Mouse (Mus musculus) spleen, postnatal 10 days (tissue): ENCODE data around the gene Eif2b4.
"Not testable (repeated sequence)": the region's sequence is repeated elsewhere in the genome, so short reads cannot be mapped to it uniquely, and the experiment has no call there.

Experiments
- DNase-seq, 2 experiments: peaks; one replicate each; pipeline ENCODE4 v3.0.0; 2021 to 2022; ENCODE audit warnings: low spot score in 2 of 2

Eif2b4 gene

DNA sequence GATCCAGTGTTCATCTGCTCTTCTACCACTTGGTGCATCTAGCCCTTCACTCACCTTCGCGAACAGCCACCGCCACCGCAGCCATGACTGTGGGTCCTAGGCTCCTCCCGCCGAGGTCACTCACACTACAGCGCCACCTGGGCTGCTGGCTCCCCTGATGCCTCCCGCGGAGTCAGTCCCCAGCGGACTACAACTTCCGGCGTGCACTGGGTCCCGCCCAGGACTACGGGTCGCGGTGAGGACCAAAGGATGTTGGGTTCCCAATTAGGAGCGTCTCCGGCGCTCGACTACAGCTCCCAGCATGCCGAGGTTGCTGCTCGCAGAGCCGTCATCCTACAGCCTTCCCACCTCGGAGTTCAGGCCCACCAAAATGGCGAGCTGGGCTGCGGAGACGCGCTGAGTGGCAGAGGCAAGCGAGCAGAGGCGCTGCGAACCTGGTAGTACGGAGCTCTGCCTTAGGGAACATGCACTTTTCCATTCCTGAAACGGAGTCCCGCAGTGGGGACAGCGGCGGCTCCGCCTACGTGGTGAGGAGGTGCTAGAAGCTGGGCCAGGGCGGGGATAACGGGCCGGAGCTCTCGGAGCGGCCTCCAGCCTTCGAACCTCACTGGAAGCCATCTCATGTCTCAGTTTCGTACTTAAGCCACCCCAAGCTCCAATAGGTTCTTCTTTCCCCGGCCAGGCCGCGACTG is at the start of gene Eif2b4, which contains the start of gene Snx17:
TSS of gene Eif2b4 (minus strand) at position 492 of the 692 bp plus-strand sequence.
TSS of gene Snx17 (plus strand) at position 289 of the 692 bp plus-strand sequence.
- peak; percentile 99 for DNase-seq

DNA sequence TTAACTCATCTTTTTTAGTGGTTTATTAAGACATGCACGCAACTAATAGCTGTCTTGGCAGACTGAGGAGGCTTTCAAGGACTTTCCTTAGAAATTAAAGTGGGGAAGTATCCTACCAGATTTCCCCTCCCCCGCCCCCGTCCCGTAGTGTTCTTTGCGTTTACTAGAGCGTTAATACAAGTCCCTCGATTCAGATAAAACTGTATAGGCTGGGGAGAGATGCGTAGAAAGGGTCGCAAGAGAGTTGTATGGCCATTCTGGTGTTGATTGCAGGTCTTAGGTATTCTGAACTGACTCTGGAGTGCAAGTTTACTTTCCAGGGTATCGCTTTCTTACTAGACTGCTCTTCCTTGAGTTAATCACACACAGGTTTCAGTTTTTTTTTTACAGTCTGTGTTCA is 49.0 kb upstream of the Eif2b4 start:
- no peak for DNase-seq

DNA sequence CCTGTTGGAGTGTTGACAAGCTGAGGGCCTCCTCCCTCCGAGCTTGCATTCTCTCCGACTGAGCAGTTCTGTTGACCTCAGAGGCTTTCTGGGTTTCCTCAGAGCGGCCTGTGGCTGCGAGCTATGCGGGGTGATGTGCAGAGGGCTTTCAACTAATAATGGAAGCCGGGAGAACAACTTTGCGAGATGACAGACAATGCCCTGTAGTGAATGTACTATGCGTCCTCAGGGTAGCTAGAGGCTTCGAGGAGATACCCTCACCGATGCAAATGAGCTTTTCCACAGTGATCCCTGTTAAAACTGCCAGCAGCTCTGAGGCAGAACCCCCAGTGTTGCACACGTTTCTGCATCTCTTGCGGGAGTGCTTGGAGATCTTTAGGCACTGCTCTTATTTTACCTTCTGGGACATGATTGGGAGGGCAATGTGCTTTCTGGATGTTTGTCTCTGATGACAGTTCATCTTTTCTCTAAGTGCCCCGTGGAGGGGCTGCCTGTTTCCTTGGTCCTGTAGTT is 48.3 kb upstream of the Eif2b4 start:
- no peak for DNase-seq

DNA sequence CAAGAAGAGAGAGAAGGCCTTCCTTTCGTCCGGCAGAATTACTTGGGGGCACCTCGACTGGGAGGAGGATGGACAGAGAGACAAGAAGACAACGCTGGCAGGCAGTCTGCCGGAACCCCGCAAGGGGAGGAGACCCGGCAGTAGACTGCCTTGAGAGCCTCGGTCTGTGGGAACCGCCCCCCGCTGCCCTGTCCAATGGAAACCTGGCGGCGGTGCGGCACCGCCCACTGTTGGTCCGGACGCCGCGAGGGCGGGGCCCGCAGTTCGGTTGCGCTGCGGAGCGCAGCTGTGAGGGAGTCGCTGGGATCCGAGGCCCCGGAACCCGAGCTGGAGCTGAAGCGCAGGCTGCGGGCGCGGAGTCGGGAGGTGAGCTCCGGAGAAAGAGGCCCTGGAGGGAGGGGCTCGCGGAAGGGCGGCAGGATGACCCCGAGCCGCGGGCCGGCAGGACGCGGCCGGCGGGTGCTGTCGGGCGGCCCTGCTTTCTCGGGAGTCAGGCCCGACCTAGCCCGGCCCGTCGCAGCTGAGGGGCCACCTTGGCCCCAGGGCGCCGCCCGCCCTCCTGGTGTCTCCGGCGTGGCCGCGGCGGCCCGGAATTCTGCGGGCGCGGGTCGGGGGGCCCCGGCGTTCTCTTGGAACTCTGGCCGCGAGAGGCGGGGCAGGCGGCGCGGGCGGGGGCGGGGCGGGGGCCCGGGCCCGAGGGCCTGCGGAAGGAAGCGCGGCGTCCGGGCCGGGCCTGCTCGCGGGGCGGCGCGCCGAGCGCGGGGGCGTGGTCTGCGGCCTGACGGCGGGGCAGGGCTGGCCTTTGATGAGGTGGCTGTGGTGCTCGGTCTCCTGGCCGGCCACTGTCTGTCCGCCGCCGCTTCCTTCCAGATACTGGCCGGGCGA is 47.6 kb upstream of the Eif2b4 start, which contains the start of the genes Nrbp1 and Gm9970:
TSS of gene Nrbp1 (plus strand) at position 228 of the 885 bp plus-strand sequence.
TSS of gene Gm9970 (minus strand) at position 596 of the 885 bp plus-strand sequence.
- peak; percentile 92 to 97 for DNase-seq

DNA sequence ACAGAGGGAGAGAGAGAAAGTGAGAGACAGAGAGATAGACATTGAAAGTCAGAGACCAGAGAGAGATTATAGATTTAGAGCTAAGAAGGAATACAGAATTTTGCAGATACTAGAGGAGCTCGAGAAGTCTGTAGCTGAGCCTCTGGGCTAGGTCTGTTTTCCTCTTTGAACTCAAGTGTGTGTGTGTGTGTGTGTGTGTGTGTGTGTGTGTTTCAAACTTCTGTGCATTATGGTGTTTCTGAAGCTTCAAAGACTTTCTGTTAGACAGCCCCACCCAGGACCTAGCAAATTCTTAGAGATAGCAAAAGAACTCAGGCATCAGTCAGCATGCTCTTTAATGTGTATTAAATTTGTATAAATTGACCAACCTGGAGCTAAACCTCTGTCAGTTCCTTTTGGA is 33.4 kb upstream of the Eif2b4 start:
- no peak for DNase-seq

DNA sequence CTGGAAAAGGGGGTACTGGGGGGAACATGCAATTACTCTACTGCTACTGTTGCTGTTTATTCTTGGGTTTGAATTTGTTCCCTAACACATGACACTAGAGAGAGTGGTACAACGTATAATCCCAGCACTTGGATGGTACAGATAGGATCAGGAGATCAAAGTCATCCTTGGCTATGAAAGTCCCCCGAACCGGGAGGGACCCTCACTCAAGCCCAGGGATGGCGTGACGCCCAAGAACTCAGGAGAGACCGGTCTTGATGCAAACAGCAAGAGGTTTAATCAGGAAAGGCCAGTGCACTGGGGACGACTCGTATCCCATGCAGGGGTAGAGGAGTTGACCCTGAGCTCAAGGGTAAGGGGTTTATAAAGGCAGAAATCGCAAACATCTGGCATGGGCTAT is 29.5 kb upstream of the Eif2b4 start:
- DNase-seq: no peak

DNA sequence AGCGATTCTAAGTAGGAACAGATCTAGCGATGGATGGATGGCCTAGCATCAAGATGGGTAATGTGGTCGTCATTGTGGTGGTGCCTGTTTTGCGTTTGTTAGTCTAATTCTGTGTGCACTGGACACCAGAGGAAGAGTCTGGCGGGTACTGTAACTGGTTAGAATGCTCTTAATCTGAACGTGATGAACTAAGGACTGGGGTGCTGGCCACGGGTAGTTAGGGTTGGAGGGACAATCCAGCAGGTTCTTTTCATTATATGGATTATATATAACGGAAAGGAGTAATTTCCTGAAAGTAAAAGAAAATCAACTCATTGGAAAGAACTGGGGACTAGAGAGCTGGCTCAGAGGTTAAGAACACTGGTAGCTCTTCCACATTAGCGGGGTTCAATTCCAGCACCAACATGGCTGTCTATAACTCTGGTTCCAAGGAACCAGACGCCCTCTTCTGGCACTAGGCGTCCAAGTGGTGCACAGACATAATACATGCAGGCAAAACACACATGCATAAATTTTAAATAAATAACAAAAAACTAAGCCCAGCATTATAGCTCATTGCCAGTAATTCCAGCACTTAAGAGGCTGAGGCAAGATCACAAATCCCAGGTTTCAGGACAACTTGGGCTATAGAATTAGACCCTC is 28.2 kb upstream of the Eif2b4 start:
- DNase-seq: peak in 1 of 2 experiments; percentile 69

DNA sequence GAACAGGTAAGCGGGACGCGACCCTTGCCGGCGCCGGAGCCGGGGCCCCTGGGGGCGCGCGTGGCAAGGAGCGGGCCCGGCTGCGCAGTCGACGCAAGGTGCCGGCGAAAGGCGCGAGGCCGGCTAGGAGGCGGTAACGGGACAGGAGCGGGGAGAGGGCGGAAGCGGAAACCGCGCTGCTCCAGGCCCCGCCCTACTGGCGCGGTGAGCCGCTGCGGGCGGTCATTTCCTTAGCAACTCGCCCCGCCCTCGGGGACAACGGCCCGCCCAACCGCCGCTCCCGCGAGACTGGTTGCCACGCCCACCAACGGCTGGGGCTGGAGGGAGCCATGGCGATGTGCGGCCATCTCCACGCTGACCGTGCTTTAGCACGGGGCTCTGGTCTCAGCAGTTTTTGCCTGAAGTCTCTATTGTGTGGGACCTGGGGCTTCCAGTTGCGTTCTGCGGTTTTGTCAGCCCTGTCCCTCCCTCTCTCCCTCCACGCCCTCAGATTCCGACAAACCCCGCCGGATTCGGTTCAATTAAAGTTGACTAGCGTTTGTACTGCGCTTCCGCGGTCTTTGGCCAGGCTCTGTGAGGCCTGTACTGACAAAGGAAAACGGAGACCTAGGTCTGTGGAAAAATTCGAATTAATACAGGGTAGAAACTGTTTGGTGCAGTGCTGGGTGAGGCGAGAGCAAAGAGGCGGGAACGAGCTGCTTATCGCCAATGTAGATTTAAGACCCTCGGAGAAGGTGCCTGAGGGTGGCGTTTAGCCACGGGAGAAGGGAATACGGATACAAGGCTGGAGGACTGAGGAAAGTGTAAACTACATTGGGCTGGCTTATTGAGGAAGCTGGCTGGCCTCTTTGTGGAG is 27.4 kb upstream of the Eif2b4 start, which contains the start of gene Ppm1g:
TSS of gene Ppm1g (minus strand) at position 240 of the 856 bp plus-strand sequence.
- peak; percentile 99 for DNase-seq

DNA sequence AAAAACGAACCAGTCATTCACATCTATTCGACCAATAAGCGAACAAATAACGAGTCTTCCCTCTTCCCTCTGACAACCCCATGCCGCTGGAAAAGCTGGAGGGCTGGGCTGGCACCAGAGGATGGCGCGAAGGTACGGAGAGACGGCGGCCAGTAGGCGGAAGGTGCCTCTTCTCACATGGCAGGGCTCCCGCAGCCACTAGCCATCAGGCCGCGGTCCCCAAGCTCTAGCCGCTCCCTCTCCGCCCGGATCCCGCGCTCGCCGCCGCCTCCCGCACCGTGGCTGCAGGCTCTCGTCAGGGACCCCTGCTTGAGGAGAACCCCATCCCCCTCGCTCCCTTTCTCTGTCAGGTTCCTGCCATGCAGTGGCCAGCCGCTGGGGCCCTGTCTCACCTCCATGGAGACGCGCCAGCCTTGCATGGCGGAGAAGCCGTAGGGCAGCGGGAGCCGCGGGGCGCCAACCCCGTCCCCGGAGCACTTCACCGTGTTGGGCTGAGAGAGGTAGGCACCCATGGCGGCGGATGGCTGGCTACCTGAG is 26.7 kb upstream of the Eif2b4 start:
- no peak for DNase-seq

DNA sequence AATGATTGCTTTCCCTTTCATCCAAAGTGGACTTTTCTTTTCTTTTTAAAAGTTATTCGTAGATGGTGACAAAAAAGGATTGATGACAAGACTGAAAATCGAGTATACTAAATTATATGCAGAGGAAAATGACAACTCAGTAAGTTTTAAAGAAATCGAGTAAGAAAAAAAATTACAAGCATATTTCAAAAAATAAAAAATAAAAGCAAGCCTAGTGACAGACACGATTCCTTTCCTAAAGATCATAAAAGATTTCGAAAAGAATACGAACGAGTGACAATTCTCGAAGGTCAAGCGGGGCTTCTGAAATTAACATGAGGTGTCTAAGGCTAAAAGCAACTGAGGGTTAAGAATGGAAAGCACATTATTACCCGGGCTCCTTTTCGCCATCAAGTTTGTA is 26.2 kb upstream of the Eif2b4 start:
- no peak for DNase-seq

DNA sequence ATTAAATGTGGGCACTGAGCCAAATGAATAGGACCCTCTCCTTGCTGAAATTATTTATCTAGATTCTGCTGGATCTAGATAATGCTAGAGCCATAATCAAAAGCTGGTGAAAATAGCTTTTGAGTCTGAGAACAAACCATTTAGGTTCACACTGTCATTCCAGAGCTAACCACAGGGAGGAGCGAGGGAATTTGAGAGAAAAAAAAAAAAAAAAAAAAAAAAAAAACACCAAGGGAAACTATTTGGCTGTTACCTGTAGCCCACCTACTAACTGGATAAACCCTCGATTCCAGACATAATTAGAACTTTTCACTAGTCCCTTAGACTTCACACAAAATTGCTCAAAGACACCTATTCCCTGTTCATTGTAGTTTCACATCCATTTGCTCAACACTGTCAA is 25.8 kb upstream of the Eif2b4 start:
- peak in 1 of 2 experiments; percentile 52 for DNase-seq

DNA sequence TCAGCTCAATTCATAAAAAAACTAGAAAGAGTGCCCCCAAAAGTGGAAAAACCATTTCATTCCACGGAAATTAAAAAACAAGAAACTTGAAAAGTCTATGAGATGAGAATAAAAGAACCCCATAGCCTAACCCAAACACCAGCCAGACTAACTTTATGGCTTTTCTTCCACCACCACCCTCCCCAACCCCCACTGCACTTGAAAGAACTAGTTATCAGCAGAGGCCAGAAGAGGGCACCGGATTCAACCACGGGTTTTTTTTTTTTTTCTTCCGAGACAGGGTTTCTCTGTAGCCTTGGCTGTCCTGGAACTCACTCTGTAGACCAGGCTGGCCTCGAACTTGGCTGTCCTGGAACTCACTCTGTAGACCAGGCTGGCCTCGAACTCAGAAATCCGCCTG is 25.1 kb upstream of the Eif2b4 start:
- peak in 1 of 2 experiments; percentile 72 for DNase-seq

DNA sequence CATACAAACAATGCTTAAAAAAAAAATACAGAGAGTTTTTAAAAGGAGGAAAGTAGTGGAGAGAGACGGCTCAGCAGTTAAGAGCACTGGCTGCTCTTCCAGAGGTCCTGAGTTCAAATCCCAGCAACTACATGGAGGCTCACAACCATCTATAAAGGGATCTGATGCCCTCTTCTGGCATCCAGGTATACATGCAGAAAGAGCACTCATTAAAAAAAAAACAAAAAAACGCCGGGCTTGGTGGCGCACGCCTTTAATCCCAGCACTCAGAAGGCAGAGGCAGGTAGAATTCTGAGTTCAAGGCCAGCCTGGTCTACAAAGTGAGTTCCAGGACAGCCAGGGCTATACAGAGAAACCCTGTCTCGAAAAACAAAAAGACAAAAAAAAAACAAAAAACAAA is 23.3 kb upstream of the Eif2b4 start:
- not testable (repeated sequence) for DNase-seq

DNA sequence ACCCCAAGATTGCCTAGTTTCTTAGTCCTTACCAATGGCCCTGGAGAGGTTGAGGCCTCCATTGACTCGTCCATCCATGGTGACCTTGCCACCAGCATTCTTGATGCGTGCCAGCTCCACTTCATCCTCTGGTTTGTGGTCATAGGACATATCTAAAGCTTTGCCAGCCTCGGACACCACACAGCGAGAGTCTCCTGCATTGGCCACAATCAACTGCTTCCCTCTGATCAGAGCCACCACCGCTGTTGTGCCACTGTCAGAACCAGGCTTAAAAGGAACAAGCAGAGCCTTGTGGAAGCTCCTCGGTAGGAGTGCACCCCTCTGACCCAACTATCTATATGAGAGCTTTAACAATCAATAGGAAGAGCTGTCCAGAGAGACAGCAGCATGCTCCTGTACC is 11.2 kb upstream of the Eif2b4 start:
- no peak for DNase-seq

DNA sequence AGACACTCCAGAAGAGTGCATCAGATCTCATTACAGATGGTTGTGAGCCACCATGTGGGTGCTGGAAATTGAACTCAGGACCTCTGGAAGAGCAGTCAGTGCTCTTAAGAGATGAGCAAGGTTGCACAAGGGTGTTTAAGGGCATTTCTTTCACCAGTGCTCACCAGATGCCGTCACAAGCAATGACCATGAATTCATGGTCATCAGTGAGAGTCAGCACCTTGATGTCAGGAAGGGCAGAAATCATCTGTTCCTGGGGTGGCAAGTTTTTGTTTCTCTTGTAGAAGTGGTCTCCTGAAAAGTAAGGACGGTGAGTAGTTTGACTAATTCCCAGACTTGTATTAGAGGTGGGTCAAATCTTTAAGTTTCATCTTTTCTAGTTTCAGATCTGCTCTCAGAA is 10.6 kb upstream of the Eif2b4 start:
- DNase-seq: no peak

DNA sequence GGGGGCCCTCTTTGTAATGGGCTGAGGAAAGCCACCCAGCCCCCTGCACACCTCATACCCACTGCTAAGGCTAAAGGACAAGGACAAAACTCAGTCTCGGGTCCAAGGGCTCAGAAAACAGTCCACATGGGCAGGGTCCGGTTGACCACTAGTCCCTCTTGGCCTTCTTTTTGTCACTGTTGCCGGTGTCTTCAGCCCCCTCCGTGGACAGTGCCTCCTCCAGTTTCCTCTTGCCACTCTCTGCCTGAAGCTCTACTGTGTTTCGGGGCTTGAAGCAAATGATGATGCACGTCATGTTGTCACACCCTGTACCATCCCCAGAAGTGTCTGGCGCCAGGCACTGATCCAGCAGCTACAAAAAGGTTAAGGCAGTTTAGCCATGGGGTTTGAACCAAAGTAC is 9.7 kb upstream of the Eif2b4 start:
- DNase-seq: no peak

DNA sequence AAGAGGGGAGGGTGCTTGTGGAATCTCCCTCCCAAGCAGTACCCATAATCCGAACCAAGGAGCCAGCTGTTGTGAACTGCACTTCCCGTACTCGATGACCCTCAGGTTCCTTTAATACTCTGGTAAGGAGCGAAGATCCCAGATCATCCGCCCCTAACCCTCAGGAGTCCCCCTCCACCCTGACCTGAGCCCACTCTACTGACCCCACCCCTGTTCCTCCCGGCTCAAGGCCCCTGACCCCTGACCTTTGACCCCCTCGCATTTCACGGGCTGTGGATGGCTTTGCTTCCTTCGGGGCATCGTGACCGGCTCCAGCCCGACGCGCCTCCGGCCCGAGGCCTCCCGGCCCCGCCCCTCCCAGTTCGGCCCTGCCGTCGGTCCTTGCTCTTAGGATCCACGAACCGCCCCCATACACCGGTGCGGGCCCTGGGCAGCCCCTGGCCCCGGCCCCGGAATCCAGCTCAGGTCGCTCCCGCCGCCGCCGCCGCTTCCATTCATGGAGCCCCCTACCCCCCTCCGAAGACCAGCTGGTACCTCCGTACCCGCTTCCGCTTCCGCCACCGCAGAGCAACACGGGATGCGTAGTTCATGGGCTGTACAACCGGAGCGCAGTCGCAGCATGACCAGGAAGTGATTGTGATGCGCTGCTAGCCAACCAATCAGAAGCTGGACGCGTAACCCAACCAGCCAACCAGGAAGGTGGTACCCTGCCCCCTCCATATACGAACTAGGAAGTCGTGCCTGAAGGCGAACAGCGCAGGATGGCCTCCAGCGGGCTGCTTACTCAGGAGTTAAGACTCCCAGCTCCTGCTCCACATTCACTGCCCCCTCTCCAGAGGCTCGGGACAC is 8.7 kb upstream of the Eif2b4 start, which contains the start of gene Zfp513:
TSS of gene Zfp513 (minus strand) at position 562 of the 849 bp plus-strand sequence.
- DNase-seq: peak; percentile 85 to 94

DNA sequence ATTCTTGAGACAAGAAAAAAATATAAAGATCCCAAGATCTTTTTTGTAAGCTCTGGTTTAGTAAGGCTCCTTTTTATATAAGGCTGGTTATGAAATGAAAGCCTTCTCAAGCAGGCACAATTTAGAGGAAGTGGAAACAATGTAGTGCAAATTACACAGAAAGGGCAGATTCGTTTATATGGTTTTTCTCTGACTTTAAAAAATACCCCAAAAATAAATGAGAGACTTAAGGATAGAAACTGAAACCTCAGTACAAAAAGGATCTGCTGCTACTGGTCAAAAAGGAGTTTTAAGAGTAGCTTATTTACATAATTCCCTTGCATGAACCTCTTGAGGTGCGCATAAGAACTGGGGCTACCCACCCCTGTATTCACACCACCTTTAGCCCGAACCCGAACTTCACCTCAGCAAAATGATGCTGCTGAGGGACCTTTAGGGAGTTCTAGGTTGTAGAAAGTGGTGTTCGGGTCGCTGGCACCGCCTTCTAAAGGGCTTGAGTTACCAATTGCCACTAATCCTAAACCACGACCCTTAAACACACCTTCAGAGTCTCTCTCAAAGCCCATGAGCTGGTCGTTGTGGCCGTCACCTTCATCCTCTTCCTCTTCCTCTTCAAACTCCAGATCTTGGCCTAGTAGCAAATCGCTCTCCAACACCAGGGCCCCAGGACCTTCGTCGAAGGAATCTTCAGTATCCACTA is 8.0 kb upstream of the Eif2b4 start:
- DNase-seq: no peak

DNA sequence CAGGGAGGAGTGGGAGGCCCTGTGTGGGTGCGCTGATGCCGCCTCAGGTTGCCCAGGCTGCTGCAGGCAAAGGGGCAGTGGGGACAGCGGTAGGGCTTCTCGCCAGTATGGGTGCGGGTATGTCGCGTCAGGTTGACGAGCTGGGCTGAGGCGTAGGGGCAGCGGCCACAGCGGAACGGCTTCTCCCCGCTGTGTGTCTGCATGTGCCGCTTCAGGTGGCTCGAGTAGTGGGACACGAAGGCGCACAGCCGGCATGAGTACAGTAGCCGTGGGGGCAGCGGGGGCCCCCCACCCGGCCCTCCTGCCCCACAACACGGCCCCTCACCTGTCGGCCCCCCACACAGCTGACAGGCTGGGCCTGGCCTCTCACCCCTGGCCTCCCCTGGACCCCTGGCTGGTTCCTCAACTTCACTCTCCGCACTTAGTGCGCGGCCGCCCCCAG is 7.1 kb upstream of the Eif2b4 start:
- no peak for DNase-seq
